Mouse (Mus musculus): ENCODE results near the gene Tmem145.
A peak's percentile ranks its signal among the peaks of the same experiment; 100 is the strongest.

The Tmem145 gene

DNA sequence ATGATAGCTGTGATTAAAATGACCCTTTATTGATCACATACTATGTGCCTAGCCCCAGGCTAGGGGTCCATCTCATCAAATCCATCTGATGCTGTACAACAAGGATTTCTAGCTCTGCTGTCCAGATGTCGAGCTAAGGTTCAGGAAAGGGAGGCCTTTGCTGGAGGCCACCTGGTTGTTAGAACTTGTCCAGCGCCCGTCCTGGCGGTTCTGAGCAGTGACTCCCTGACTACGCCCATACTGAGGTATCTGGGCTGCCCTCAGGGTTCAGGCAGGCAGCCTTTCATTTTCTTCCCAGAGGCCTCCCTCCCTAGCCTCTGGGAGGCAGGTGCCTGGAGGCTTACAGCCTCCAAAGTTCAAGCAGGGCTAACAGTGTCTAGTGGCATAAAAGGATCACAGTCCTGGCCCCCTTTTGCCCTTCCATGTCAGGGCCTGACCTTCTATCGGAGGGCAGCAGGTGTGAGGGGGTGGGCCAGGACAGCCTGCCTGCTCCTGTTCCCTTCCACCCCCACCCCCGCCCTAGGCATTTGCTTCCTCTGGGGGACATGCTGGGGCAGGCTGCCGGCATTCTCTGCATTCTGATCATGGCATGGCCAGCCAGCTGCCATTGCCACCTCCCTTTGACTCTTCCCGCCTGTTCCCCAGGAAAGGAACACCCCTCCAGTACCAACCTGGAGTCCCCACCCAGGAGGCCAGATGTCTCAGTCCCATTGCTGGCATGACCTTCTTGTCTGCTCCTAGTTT, 30.2 kb upstream of the Tmem145 start:
- DNase-seq: no peak

DNA sequence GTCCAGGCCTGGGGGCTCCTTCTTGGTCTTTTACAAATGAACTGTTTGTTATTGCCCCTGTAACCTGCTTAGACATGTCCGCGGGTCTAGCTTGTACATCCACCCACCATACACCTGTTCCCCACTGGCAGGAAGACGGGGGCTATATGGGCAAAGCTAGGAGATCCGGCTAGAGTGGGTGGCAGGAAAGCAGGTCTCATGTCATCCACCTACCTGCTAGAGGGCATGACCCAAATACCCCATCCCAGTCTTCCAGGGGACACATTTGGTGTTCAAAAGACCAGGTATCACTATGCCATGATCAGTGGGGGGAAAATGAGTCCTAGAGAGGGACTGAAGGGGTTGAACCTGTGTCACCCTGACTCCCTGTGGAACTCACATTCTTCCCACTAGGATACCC, 28.5 kb upstream of the Tmem145 start:
- DNase-seq: no peak

DNA sequence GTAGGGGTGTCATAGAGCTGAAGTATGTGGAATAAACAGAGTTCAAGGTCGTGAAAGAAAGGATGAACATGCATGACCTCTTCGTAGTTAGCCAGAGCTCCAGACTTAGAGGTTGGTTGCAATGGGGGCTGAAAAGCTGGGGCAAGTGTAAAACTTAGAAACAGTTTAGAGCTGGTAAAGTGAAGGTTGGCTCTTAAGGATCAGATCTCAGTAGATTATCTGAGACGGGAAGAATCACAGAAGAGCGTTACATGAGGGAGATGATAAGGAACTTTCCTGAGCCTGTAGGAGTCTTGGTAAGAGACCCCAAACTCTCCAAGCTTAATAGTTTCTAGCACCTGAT, 27.9 kb upstream of the Tmem145 start:
- no peak for DNase-seq

GRCm38 (mm10) chr7:25278341-25279075, 27.4 kb upstream of the Tmem145 start:
- peak; percentile 83 for DNase-seq

GRCm38 (mm10) chr7:25279076-25279860, 26.6 kb upstream of the Tmem145 start:
- peak; percentile 95 for DNase-seq

DNA sequence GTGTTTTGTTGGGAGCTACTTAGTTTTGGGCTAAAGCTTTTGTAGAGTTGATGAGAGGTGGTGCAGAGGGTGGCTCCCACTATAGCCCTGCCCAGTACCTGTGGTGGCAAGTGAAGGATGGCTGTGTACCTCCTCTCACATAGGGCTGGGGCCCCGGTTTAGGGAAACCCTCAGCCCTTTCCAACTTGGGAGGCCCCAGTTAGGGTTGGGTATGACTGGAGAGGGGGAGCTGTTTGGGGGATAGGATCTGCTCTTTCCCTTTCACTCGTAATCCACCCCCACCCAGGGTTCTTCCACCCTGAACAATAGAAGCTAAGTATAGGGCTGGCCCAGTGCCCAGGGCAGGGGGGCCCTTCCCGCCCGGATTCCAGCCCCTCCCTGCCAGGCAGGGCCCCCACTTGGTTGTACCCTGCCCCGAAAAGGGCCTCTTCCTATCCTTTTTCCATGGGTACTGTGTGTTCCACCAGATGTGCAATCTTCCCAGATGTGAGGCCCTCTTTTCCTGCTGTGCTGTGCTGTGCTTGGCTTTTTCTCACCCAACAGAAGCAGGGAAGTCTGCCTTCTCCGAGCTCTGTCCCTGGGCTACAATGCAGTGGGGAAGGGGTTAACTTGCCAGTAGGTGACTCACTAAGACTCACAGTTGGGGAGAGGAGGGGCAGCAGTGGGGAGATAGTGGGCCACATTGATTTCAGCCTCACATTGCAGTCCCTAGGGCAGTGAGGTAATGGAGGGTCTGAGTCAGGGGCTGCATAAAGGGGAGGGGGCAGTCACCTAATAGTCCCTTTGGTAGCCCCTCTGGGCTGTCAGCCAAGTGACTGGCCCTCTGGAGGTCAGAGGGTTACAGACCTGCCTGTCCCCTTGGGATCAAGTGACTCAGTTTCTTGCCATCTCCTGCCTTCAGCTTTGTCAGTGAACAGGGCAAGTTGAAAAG, 25.8 kb upstream of the Tmem145 start:
- DNase-seq: peak; percentile 63

- DNase-seq: no peak
Observed at GRCm38 (mm10) chr7:25281166-25281733, 24.7 kb upstream of the Tmem145 start.

- peak; percentile 99 for DNase-seq
Observed at GRCm38 (mm10) chr7:25281734-25282601, 23.9 kb upstream of the Tmem145 start.

GRCm38 (mm10) chr7:25282731-25283211, 23.1 kb upstream of the Tmem145 start:
- no peak for DNase-seq

- DNase-seq: no peak
Observed at GRCm38 (mm10) chr7:25283637-25284036, 22.3 kb upstream of the Tmem145 start.

GRCm38 (mm10) chr7:25284171-25284570, 21.7 kb upstream of the Tmem145 start:
- DNase-seq: no peak

GRCm38 (mm10) chr7:25284766-25285165, 21.1 kb upstream of the Tmem145 start:
- peak; percentile 65 for DNase-seq

DNA sequence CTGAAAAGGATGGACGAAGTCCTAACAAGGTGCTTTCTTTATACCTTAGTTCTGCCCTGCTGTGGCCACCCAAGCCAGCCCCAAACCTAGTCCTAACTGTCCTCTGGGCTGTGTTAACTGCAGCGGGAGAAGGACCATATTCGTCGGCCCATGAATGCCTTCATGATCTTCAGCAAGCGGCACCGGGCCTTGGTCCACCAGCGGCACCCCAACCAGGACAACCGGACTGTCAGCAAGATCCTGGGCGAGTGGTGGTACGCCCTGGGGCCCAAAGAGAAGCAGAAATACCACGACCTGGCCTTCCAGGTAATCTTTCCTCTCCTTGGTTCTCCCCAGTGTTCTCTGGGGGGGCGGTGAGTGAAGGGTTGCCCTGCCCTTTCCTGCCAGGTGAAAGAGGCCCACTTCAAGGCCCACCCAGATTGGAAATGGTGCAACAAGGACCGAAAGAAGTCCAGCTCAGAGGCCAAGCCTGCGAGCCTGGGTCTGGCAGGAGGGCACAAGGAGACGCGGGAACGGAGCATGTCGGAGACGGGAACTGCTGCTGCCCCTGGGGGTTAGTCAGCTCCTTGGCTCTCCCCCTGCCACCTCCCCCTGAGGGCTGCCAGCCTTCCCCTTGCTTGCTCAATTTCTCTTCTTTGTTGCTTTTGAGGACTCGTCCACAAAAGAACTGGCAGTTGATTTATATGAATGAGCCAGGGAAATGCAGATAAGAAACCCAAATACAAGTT, 20.2 kb upstream of the Tmem145 start:
- DNase-seq: no peak

GRCm38 (mm10) chr7:25286989-25287388, 18.9 kb upstream of the Tmem145 start:
- DNase-seq: no peak

DNA sequence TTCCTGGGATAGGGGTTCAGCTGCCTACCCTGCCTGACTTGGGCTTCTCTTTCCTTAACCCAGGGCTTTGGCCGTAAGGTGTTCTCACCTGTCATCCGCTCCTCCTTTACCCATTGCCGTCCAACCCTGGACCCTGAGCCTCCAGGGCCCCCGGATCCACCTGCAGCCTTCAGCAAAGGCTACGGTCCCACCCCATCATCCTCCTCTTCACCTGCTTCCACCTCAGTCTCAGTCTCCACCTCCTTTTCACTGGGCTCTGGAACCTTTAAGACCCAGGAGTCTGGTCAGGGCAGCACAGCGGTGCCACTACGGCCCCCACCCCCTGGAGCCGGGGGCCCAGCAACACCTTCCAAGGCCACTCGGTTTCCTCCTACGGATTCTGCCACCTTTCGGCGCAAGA, 17.9 kb upstream of the Tmem145 start:
- DNase-seq: no peak

DNA sequence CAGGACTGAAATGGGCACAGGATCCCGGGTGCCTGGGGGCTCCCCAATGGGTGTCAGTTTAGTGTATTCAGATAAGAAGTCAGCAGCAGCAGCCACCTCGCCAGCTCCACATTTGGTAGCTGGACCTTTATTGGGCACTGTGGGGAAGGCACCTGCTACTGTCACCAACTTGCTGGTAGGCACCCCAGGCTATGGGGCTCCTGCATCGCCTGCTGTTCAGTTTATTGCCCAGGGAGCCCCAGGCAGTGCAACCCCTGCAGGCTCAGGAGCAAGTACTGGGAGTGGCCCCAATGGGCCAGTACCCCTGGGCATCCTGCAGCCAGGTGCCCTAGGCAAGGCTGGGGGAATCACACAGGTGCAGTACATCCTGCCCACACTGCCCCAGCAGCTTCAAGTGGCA, 17.2 kb upstream of the Tmem145 start:
- no peak for DNase-seq

- no peak for DNase-seq
Observed at GRCm38 (mm10) chr7:25289925-25290324, 16.0 kb upstream of the Tmem145 start.

DNA sequence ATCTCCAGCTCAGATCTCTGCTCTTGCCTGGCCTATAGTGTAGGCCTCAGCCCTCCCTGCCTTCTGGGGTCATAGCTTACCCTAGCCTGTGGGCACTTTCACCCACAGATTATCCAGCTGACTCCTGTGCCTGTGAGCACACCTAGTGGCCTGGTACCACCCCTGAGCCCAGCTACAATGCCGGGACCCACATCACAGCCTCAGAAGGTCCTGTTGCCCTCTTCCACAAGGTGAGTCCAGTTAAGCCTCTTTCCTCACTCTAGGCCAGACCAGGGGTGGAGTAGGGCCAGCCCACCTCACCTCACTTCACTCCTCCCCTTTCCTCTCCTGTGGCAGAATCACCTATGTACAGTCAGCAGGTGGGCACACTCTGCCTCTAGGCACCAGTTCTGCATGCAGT, 15.4 kb upstream of the Tmem145 start:
- DNase-seq: no peak

GRCm38 (mm10) chr7:25290911-25291310, 15.0 kb upstream of the Tmem145 start:
- DNase-seq: peak; percentile 59

DNA sequence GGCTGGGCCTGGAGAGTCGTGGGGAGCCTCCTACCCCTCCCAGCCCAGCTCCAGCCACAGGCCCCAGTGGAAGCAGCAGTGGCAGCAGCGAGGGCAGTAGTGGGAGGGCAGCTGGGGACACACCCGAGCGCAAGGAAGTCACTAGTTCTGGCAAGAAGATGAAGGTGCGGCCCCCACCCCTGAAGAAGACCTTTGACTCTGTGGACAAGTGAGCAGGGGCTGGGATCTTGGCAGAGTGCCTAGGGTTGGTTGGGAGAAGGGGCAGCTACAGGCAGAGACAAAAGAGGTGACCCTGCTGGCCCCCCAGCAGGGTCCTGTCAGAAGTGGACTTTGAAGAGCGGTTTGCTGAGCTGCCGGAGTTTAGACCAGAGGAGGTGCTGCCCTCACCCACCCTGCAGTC, 13.8 kb upstream of the Tmem145 start:
- DNase-seq: no peak
